ENCODE assay signal across 15 mouse cellular contexts in genomic region chr8:121895910-121896309, GRCm38 (mm10). TPM values are rescaled to one million over a fixed set of nuclear protein-coding genes. Genes with fewer than 3 reads are reported as not detected.
A peak's percentile ranks its signal among the peaks of the same experiment; 100 is the strongest.
DNase-seq lines count a peak whose midpoint lies in the region; ATAC-seq and TF ChIP-seq lines count a peak whose summit lies in the region.
"Had no signal": no experiment of that assay in that cellular context is flagged by ENCODE, and none has a peak within 500 bp of the region (broad histone marks: within the 10 kb centered on the region; RNA-seq: fewer than 3 reads in every experiment).

No protein-coding gene starts in this region.

- no peak for ATAC-seq in hindbrain, embryonic 12.5 days (ENCODE audit: low FRiP score)
- ATAC-seq in hindbrain, embryonic 16.5 days: no peak
- ATAC-seq in stomach, embryonic 16.5 days (ENCODE audit: insufficient read depth, low FRiP score): no peak
- ATAC-seq in stomach, postnatal 0 days (ENCODE audit: low FRiP score, low TSS enrichment): no peak

- H3K4me2 ChIP-seq in hindbrain, embryonic 12.5 days (replicated peaks): no peak overlapping the region
- no peak overlapping the region for H3K4me2 ChIP-seq in hindbrain, embryonic 16.5 days (ENCODE audit: low read length)
- H3K4me2 ChIP-seq in stomach, embryonic 16.5 days (ENCODE audit: low read depth, low read length): no peak overlapping the region
- no peak overlapping the region for H3K4me2 ChIP-seq in stomach, postnatal 0 days (replicated peaks; ENCODE audit: low read depth)
- no peak overlapping the region for H3K4me2 ChIP-seq in myocyte (ENCODE audit: low read depth)
- H3K4me2 ChIP-seq: embryonic facial prominence, embryonic 13.5 days; forebrain, embryonic 12.5 days; lung, embryonic 14.5 days had no signal

- TF ChIP-seq CTCF in stomach, postnatal 0 days (IDR thresholded peaks at IDR 0.05; ENCODE audit: low read depth): no peak

- TF ChIP-seq POLR2A in myocyte (IDR thresholded peaks at IDR 0.05; ENCODE audit: insufficient read length, low read depth): no peak

- no peak for TF ChIP-seq EP300 in stomach, postnatal 0 days (optimal IDR thresholded peaks at IDR 0.05)

- H3K4me3 ChIP-seq in hindbrain, embryonic 12.5 days: no peak overlapping the region
- H3K4me3 ChIP-seq in hindbrain, embryonic 16.5 days (ENCODE audit: low read length): no peak overlapping the region
- H3K4me3 ChIP-seq in stomach, embryonic 16.5 days (replicated peaks; ENCODE audit: low read length): no peak overlapping the region
- no peak overlapping the region for H3K4me3 ChIP-seq in stomach, postnatal 0 days (ENCODE audit: low read depth, low read length)
- no peak overlapping the region for H3K4me3 ChIP-seq in myocyte
- H3K4me3 ChIP-seq: embryonic facial prominence, embryonic 13.5 days; forebrain, embryonic 12.5 days; heart, adult 2 months had no signal

- peak; percentile 40 for DNase-seq in adrenal gland, adult 2 months
- DNase-seq in adrenal gland, adult (ENCODE audit: inconsistent age in 2 of 2, low spot score in 1 of 2): no peak
- no peak for DNase-seq in stomach, postnatal 0 days (ENCODE audit: low spot score)
- DNase-seq in lung, postnatal 36 days: no peak
- DNase-seq: heart, adult 2 months; heart, postnatal 4 days; lung, embryonic 14.5 days had no signal

- 0 out of 2 replicates have a peak overlapping the region, but pooled peaks have one; percentile 9 for H3K27ac ChIP-seq in hindbrain, embryonic 12.5 days
- no peak overlapping the region for H3K27ac ChIP-seq in hindbrain, embryonic 16.5 days (ENCODE audit: low read depth, low read length)
- no peak overlapping the region for H3K27ac ChIP-seq in stomach, embryonic 16.5 days (ENCODE audit: low read length)
- no peak overlapping the region for H3K27ac ChIP-seq in stomach, postnatal 0 days (replicated peaks)
- H3K27ac ChIP-seq: embryonic facial prominence, embryonic 13.5 days; forebrain, embryonic 12.5 days; heart, adult 2 months had no signal

- no peaks in the 10 kb centered on the region for H3K27me3 ChIP-seq in hindbrain, embryonic 12.5 days
- H3K27me3 ChIP-seq in hindbrain, embryonic 16.5 days (replicated peaks; ENCODE audit: control insufficient read depth, insufficient read depth, low read length): no peaks in the 10 kb centered on the region
- no peaks in the 10 kb centered on the region for H3K27me3 ChIP-seq in stomach, embryonic 16.5 days (ENCODE audit: control insufficient read depth, insufficient read depth, low read length)
- H3K27me3 ChIP-seq in stomach, postnatal 0 days (ENCODE audit: control insufficient read depth, insufficient read depth, low read length): no peaks in the 10 kb centered on the region
- H3K27me3 ChIP-seq in myocyte (ENCODE audit: control insufficient read depth, insufficient read depth, insufficient read length): no peaks in the 10 kb centered on the region
- H3K27me3 ChIP-seq: embryonic facial prominence, embryonic 13.5 days; forebrain, embryonic 12.5 days had no signal

- WGBS in hindbrain, embryonic 12.5 days: 71% methylated on average over 7 of the region's 7 CpGs
- 57% methylated on average over 7 of the region's 7 CpGs for WGBS in hindbrain, embryonic 16.5 days
- 67% methylated on average over 7 of the region's 7 CpGs for WGBS in stomach, embryonic 16.5 days
- WGBS in stomach, postnatal 0 days: 62% methylated on average over 7 of the region's 7 CpGs

- H3K9me3 ChIP-seq in hindbrain, embryonic 12.5 days (replicated peaks): no peaks in the 10 kb centered on the region
- no peaks in the 10 kb centered on the region for H3K9me3 ChIP-seq in hindbrain, embryonic 16.5 days (ENCODE audit: control insufficient read depth, low read length)
- H3K9me3 ChIP-seq in stomach, embryonic 16.5 days (replicated peaks; ENCODE audit: control insufficient read depth, low read length): no peaks in the 10 kb centered on the region
- H3K9me3 ChIP-seq in stomach, postnatal 0 days (ENCODE audit: control insufficient read depth, low read length): no peaks in the 10 kb centered on the region
- H3K9me3 ChIP-seq: embryonic facial prominence, embryonic 13.5 days; forebrain, embryonic 12.5 days had no signal

- H3ac ChIP-seq in myocyte (ENCODE audit: control insufficient read depth, insufficient read length): no peak overlapping the region

- no peak overlapping the region for H3K9ac ChIP-seq in hindbrain, embryonic 12.5 days
- no peak overlapping the region for H3K9ac ChIP-seq in hindbrain, embryonic 16.5 days (ENCODE audit: low read depth, low read length)
- H3K9ac ChIP-seq in stomach, embryonic 16.5 days (ENCODE audit: low read length): 0 out of 2 replicates have a peak overlapping the region, but pooled peaks have one; percentile 14
- H3K9ac ChIP-seq in stomach, postnatal 0 days (ENCODE audit: low read length): no peak overlapping the region
- H3K9ac ChIP-seq: embryonic facial prominence, embryonic 13.5 days; forebrain, embryonic 12.5 days; lung, embryonic 14.5 days had no signal

- peaks cover 87% of the 10 kb centered on the region for H3K79me2 ChIP-seq in myocyte (ENCODE audit: control insufficient read depth, insufficient read depth)

- no peaks in the 10 kb centered on the region for H3K36me3 ChIP-seq in hindbrain, embryonic 12.5 days
- H3K36me3 ChIP-seq in hindbrain, embryonic 16.5 days (ENCODE audit: control insufficient read depth, insufficient read depth, low read length): no peaks in the 10 kb centered on the region
- H3K36me3 ChIP-seq in stomach, embryonic 16.5 days (ENCODE audit: control insufficient read depth, insufficient read depth, low read length): no peaks in the 10 kb centered on the region
- no peaks in the 10 kb centered on the region for H3K36me3 ChIP-seq in stomach, postnatal 0 days (ENCODE audit: control insufficient read depth, insufficient read depth, low read length)
- H3K36me3 ChIP-seq in myocyte (ENCODE audit: control insufficient read depth, insufficient read depth): peaks cover 43% of the 10 kb centered on the region

- peaks cover 36% of the 10 kb centered on the region for H3K4me1 ChIP-seq in hindbrain, embryonic 12.5 days
- peaks cover 30% of the 10 kb centered on the region for H3K4me1 ChIP-seq in hindbrain, embryonic 16.5 days (ENCODE audit: control insufficient read depth, insufficient read depth, low read depth, low read length)
- H3K4me1 ChIP-seq in stomach, embryonic 16.5 days (ENCODE audit: control insufficient read depth, insufficient read depth, low read length): peaks cover 39% of the 10 kb centered on the region
- peaks cover 16% of the 10 kb centered on the region for H3K4me1 ChIP-seq in stomach, postnatal 0 days (replicated peaks; ENCODE audit: control insufficient read depth, insufficient read depth)

TF ChIP-seq in myocyte, 11 proteins besides CTCF, POLR2A, EP300 and RAD21:
- TF ChIP-seq MYOG (IDR thresholded peaks at IDR 0.05; ENCODE audit: control insufficient read depth in 1 of 3, insufficient read depth in 1 of 3, insufficient read length in 2 of 3, low read depth in 2 of 3) (no peak), POLR2AphosphoS2 (IDR thresholded peaks at IDR 0.05; ENCODE audit: insufficient read length, low read depth) (peak; percentile 3)

RNA-seq across cellular contexts. Expression of gene Slc7a5, which starts 11.6 kb away (rescaled TPM):
- 10 to 100 TPM; 38.9 to 46.4 TPM for total RNA-seq in adrenal gland, adult 2 months (2021)
- polyA plus RNA-seq in adrenal gland, adult 2 months (2012; rRNA removed): 93.9 and 97.5 TPM in 2 replicates
- polyA plus RNA-seq in hindbrain, embryonic 12.5 days (2016; fragmentation: Nextera tagmentation; extraction: Ambion mirVana): 29.4 and 33.2 TPM in 2 replicates
- polyA plus RNA-seq in hindbrain, embryonic 16.5 days (2015; fragmentation: Nextera tagmentation; extraction: Ambion mirVana): 44.9 and 57.8 TPM in 2 replicates
- 19.8 and 20.0 TPM in 2 replicates for polyA plus RNA-seq in stomach, embryonic 16.5 days (2015; fragmentation: Nextera tagmentation; extraction: Ambion mirVana)
- 8.9 and 9.3 TPM in 2 replicates for polyA plus RNA-seq in stomach, postnatal 0 days (2015; fragmentation: Nextera tagmentation; extraction: Ambion mirVana)
- polyA plus RNA-seq in myocyte (2012; fragmentation: generic; extraction: Trizol): 612 TPM

RNA-seq across cellular contexts. Expression of gene Car5a, which starts 48.8 kb away (rescaled TPM):
- total RNA-seq in adrenal gland, adult 2 months (2021): under 1 TPM in 1 of 2 experiments, not detected in 1; 0.69 TPM
- polyA plus RNA-seq in adrenal gland, adult 2 months (2012; rRNA removed): 0.12 TPM in 1 of 2 replicates, not detected in the other
- polyA plus RNA-seq in hindbrain, embryonic 12.5 days (2016; fragmentation: Nextera tagmentation; extraction: Ambion mirVana): 0.18 TPM in 1 of 2 replicates, not detected in the other
- polyA plus RNA-seq in hindbrain, embryonic 16.5 days (2015; fragmentation: Nextera tagmentation; extraction: Ambion mirVana): 0.25 and 0.40 TPM in 2 replicates
- polyA plus RNA-seq in stomach, embryonic 16.5 days (2015; fragmentation: Nextera tagmentation; extraction: Ambion mirVana): 0.19 and 0.40 TPM in 2 replicates
- 0.12 and 0.30 TPM in 2 replicates for polyA plus RNA-seq in stomach, postnatal 0 days (2015; fragmentation: Nextera tagmentation; extraction: Ambion mirVana)
- not detected for polyA plus RNA-seq in myocyte (2012; fragmentation: generic; extraction: Trizol)
- total RNA-seq: gastrocnemius, adult 18-20 months; heart, adult 2 months; heart, postnatal 4 days; megakaryocyte, adult 5-6 weeks had no signal
- polyA plus RNA-seq: embryonic facial prominence, embryonic 13.5 days; heart, adult 2 months; lung, embryonic 14.5 days had no signal

RNA-seq across cellular contexts. Expression of gene Banp, which starts 53.6 kb away (rescaled TPM):
- 10 to 100 TPM; 16.3 to 52.3 TPM for total RNA-seq in adrenal gland, adult 2 months (2021)
- polyA plus RNA-seq in adrenal gland, adult 2 months (2012; rRNA removed): 72.5 and 72.6 TPM in 2 replicates
- 48.3 and 57.3 TPM in 2 replicates for polyA plus RNA-seq in hindbrain, embryonic 12.5 days (2016; fragmentation: Nextera tagmentation; extraction: Ambion mirVana)
- 49.9 and 54.9 TPM in 2 replicates for polyA plus RNA-seq in hindbrain, embryonic 16.5 days (2015; fragmentation: Nextera tagmentation; extraction: Ambion mirVana)
- polyA plus RNA-seq in stomach, embryonic 16.5 days (2015; fragmentation: Nextera tagmentation; extraction: Ambion mirVana): 35.9 and 36.4 TPM in 2 replicates
- polyA plus RNA-seq in stomach, postnatal 0 days (2015; fragmentation: Nextera tagmentation; extraction: Ambion mirVana): 9.0 and 10.0 TPM in 2 replicates
- 30.3 TPM for polyA plus RNA-seq in myocyte (2012; fragmentation: generic; extraction: Trizol)
